27 mouse cellular contexts compared by ENCODE assay signal in genomic region chr14:62816827-62817226, GRCm38 (mm10). TPM values are rescaled to one million over a fixed set of nuclear protein-coding genes. Genes with fewer than 3 reads are reported as not detected.
DNase-seq lines count a peak whose midpoint lies in the region; ATAC-seq lines count a peak whose summit lies in the region.
"Had no signal": no experiment of that assay in that cellular context is flagged by ENCODE, and none has a peak within 500 bp of the region (broad histone marks: within the 10 kb centered on the region; RNA-seq: fewer than 3 reads in every experiment).

No protein-coding gene starts in this region.

- no peak overlapping the region for H3K27ac ChIP-seq in forebrain, embryonic 14.5 days (ENCODE audit: low read depth, low read length)
- no peak overlapping the region for H3K27ac ChIP-seq in forebrain, embryonic 10.5 days
- H3K27ac ChIP-seq: embryonic facial prominence, embryonic 13.5 days; embryonic facial prominence, embryonic 15.5 days; forebrain, embryonic 15.5 days had no signal

- ATAC-seq in forebrain, embryonic 14.5 days = no peak
- ATAC-seq in frontal cortex, adult (ENCODE audit: low TSS enrichment) = peak; percentile 76
- ATAC-seq: activated CD4-positive, CD25-positive, alpha-beta regulatory T cell, adult 4 months; CD4-positive, CD25-positive, alpha-beta regulatory T cell, adult 4 months; forebrain, embryonic 15.5 days; Patski had no signal

- no peaks in the 10 kb centered on the region for H3K36me3 ChIP-seq in forebrain, embryonic 14.5 days (ENCODE audit: control insufficient read depth, insufficient read depth, low read length)
- no peaks in the 10 kb centered on the region for H3K36me3 ChIP-seq in forebrain, embryonic 10.5 days (replicated peaks)
- H3K36me3 ChIP-seq: embryonic facial prominence, embryonic 13.5 days; embryonic facial prominence, embryonic 15.5 days; forebrain, embryonic 15.5 days; G1E had no signal

- no peaks in the 10 kb centered on the region for H3K9me3 ChIP-seq in forebrain, embryonic 14.5 days (replicated peaks; ENCODE audit: control insufficient read depth, low read length)
- no peaks in the 10 kb centered on the region for H3K9me3 ChIP-seq in forebrain, embryonic 10.5 days
- H3K9me3 ChIP-seq: embryonic facial prominence, embryonic 13.5 days; embryonic facial prominence, embryonic 15.5 days; forebrain, embryonic 15.5 days; G1E had no signal

- 73% methylated on average over 4 of the region's 4 CpGs for WGBS in forebrain, embryonic 14.5 days
- 87% methylated on average over 4 of the region's 4 CpGs for WGBS in forebrain, embryonic 10.5 days

- H3K4me2 ChIP-seq in forebrain, embryonic 14.5 days (ENCODE audit: low read length) = no peak overlapping the region
- H3K4me2 ChIP-seq: embryonic facial prominence, embryonic 13.5 days; embryonic facial prominence, embryonic 15.5 days; forebrain, embryonic 15.5 days had no signal

- H3K9ac ChIP-seq in forebrain, embryonic 14.5 days (ENCODE audit: low read length) = no peak overlapping the region
- H3K9ac ChIP-seq: embryonic facial prominence, embryonic 13.5 days; embryonic facial prominence, embryonic 15.5 days; forebrain, embryonic 15.5 days had no signal

- no peak overlapping the region for H3K4me3 ChIP-seq in forebrain, embryonic 14.5 days (ENCODE audit: low read depth, low read length)
- no peak overlapping the region for H3K4me3 ChIP-seq in forebrain, embryonic 10.5 days
- H3K4me3 ChIP-seq: embryonic facial prominence, embryonic 13.5 days; embryonic facial prominence, embryonic 15.5 days; erythroblast, embryonic 14.5 days; forebrain, embryonic 15.5 days had no signal

- H3K4me1 ChIP-seq in forebrain, embryonic 14.5 days (ENCODE audit: control insufficient read depth, insufficient read depth, low read length) = no peaks in the 10 kb centered on the region
- no peaks in the 10 kb centered on the region for H3K4me1 ChIP-seq in forebrain, embryonic 10.5 days
- H3K4me1 ChIP-seq: embryonic facial prominence, embryonic 13.5 days; embryonic facial prominence, embryonic 15.5 days; forebrain, embryonic 15.5 days had no signal

- no peaks in the 10 kb centered on the region for H3K27me3 ChIP-seq in forebrain, embryonic 14.5 days (replicated peaks; ENCODE audit: control insufficient read depth, insufficient read depth, low read length)
- H3K27me3 ChIP-seq in forebrain, embryonic 10.5 days (ENCODE audit: poor library complexity, severe bottlenecking) = no peaks in the 10 kb centered on the region
- H3K27me3 ChIP-seq: CH12.LX; embryonic facial prominence, embryonic 13.5 days; embryonic facial prominence, embryonic 15.5 days; forebrain, embryonic 15.5 days; Patski had no signal

- DNase-seq in forebrain, embryonic 14.5 days (ENCODE audit: low spot score) = peak; percentile 11
- no peak for DNase-seq in forebrain, embryonic 10.5 days (ENCODE audit: extremely low spot score, low spot score)
- DNase-seq in frontal cortex, postnatal 10 days (ENCODE audit: low spot score in 2 of 2) = no peak
- DNase-seq in brain, adult 2 months (ENCODE audit: low read depth, low spot score) = peak; percentile 58
- peak; percentile 36 for DNase-seq in telencephalon, adult 2 months (ENCODE audit: low read depth, low spot score)
- no peak for DNase-seq in liver
- DNase-seq: adrenal gland, adult 8-10 months; adrenal gland, postnatal 14 days; adrenal gland, postnatal 36 days; B cell, adult 2 months; cerebellum, adult 11 months; cerebellum, adult 18-20 months; cerebellum, adult 8-10 months; cerebellum, adult 9-11 months; cerebellum, postnatal 14 days; cerebellum, postnatal 36 days; embryo, embryonic 11 days had no signal

RNA-seq across cellular contexts. Expression of gene Wdfy2, which starts 20.7 kb away (rescaled TPM):
- polyA plus RNA-seq in forebrain, embryonic 14.5 days (2014; fragmentation: Nextera tagmentation; extraction: Ambion mirVana) = 9.2 and 10.0 TPM in 2 replicates
- 15.5 TPM in 2 replicates for polyA plus RNA-seq in forebrain, embryonic 10.5 days (2016; fragmentation: Nextera tagmentation; extraction: Ambion mirVana)

RNA-seq across cellular contexts. Expression of gene Ints6, which starts 55.9 kb away (rescaled TPM):
- polyA plus RNA-seq in forebrain, embryonic 14.5 days (2014; fragmentation: Nextera tagmentation; extraction: Ambion mirVana) = 15.9 and 22.9 TPM in 2 replicates
- 23.5 and 23.9 TPM in 2 replicates for polyA plus RNA-seq in forebrain, embryonic 10.5 days (2016; fragmentation: Nextera tagmentation; extraction: Ambion mirVana)

Comparison
In these comparisons a context has a peak if more than half of its experiments do, and no peak if none do; other contexts are left out.
1. DNase-seq: peak in forebrain, embryonic 14.5 days (single experiment), brain, adult 2 months (single experiment) and telencephalon, adult 2 months (single experiment); none in forebrain, embryonic 10.5 days (single experiment), frontal cortex, postnatal 10 days (0 of 2) and liver (single experiment).